Mouse (Mus musculus) midbrain, embryonic 10.5 days (tissue): ENCODE measurements around the gene Smim20. TPM values are rescaled to one million over a fixed set of nuclear protein-coding genes. Genes with fewer than 3 reads are reported as not detected.

Source experiments
- DNase-seq: peaks from one replicate; pipeline ENCODE4 v3.0.0-alpha.2; 2017; ENCODE audit warnings: low spot score
- H3K27ac ChIP-seq: fragments of 300-500 bp; sonication (generic); replicated peaks from 2 replicates; pipeline ENCODE4 v1.5.1; 2016; ENCODE audit warnings: mild to moderate bottlenecking
- H3K27me3 ChIP-seq: fragments of 300-500 bp; sonication (generic); 2 replicates; pipeline ENCODE4 v1.6.1; 2016; ENCODE audit warnings: low read depth, mild to moderate bottlenecking; ENCODE audit not compliant: poor library complexity, severe bottlenecking
- H3K36me3 ChIP-seq: fragments of 300-500 bp; sonication (generic); 2 replicates; pipeline ENCODE4 v1.6.1; 2016; ENCODE audit warnings: mild to moderate bottlenecking, moderate library complexity
- H3K4me1 ChIP-seq: fragments of 300-500 bp; sonication (generic); 2 replicates; pipeline ENCODE4 v1.6.1; 2016
- H3K4me3 ChIP-seq: fragments of 300-500 bp; sonication (generic); 2 replicates; pipeline ENCODE4 v1.5.1; 2016; ENCODE audit warnings: mild to moderate bottlenecking, moderate library complexity
- H3K9me3 ChIP-seq: fragments of 300-500 bp; sonication (generic); replicated peaks from 2 replicates; pipeline ENCODE4 v1.6.1; 2016; ENCODE audit warnings: mild to moderate bottlenecking
- WGBS: fragments of 180-500 bp; shearing (Covaris S2); methylation state at CpG from one replicate; pipeline ENCODE4 v1.1.7; 2016; 5-methylcytosine and 5-hydroxymethylcytosine counted together
- polyA plus RNA-seq: library from polyadenylated mRNA; unstranded; fragments of >200 nt; fragmentation: Nextera tagmentation; extraction: Ambion mirVana; gene quantifications from 2 replicates; pipeline ENCODE4 v1.2.1, GENCODE M21; 2016

Gene Smim20
- polyA plus RNA-seq, 1 experiment from 2014 or later: 70.9 TPM

GRCm38 (mm10) chr5:53322471-53322870 lies 55.6 kb downstream of the Smim20 start:
- H3K36me3 ChIP-seq: no peaks in the 10 kb centered on the region
- DNase-seq: no peak
- peaks cover 48% of the 10 kb centered on the region for H3K4me1 ChIP-seq
- H3K4me3 ChIP-seq: no peak overlapping the region
- peaks cover 10% of the 10 kb centered on the region; the same call in 1 of the 2 replicates for H3K27me3 ChIP-seq
- H3K27ac ChIP-seq: no peak overlapping the region
- 85% methylated on average over 11 of the region's 11 CpGs for WGBS
- H3K9me3 ChIP-seq: no peaks in the 10 kb centered on the region

GRCm38 (mm10) chr5:53323121-53323520 lies 56.2 kb downstream of the Smim20 start:
- H3K27me3 ChIP-seq: peaks cover 10% of the 10 kb centered on the region; the same call in 1 of the 2 replicates
- WGBS: 82% methylated on average over 7 of the region's 7 CpGs
- H3K27ac ChIP-seq: no peak overlapping the region
- no peaks in the 10 kb centered on the region for H3K9me3 ChIP-seq
- no peak for DNase-seq
- H3K36me3 ChIP-seq: no peaks in the 10 kb centered on the region
- H3K4me1 ChIP-seq: peaks cover 48% of the 10 kb centered on the region
- no peak overlapping the region for H3K4me3 ChIP-seq

GRCm38 (mm10) chr5:53324256-53324655 lies 57.4 kb downstream of the Smim20 start:
- no peak for DNase-seq
- H3K36me3 ChIP-seq: no peaks in the 10 kb centered on the region
- 87% methylated on average over 3 of the region's 3 CpGs for WGBS
- H3K27me3 ChIP-seq: peaks cover 10% of the 10 kb centered on the region; the same call in 1 of the 2 replicates
- H3K27ac ChIP-seq: no peak overlapping the region
- no peaks in the 10 kb centered on the region for H3K9me3 ChIP-seq
- peaks cover 41% of the 10 kb centered on the region for H3K4me1 ChIP-seq
- no peak overlapping the region for H3K4me3 ChIP-seq

GRCm38 (mm10) chr5:53324791-53325190 lies 57.9 kb downstream of the Smim20 start:
- Histone ChIP-seq H3K27me3 (peaks cover 10% of the 10 kb centered on the region; the same call in 1 of the 2 replicates), H3K9me3 (no peaks in the 10 kb centered on the region), H3K36me3 (no peaks in the 10 kb centered on the region), H3K27ac (0 out of 2 replicates have a peak overlapping the region, but pooled peaks have one; percentile 3), H3K4me3 (no peak overlapping the region), H3K4me1 (peaks cover 37% of the 10 kb centered on the region)
- 46% methylated on average over 6 of the region's 6 CpGs for WGBS
- peak; percentile 13 for DNase-seq

GRCm38 (mm10) chr5:53326023-53326422 lies 59.1 kb downstream of the Smim20 start:
- 4% methylated on average over 8 of the region's 8 CpGs for WGBS

GRCm38 (mm10) chr5:53326491-53326890 lies 59.6 kb downstream of the Smim20 start:
- 76% methylated on average over 5 of the region's 5 CpGs for WGBS
- Histone ChIP-seq H3K36me3 (no peaks in the 10 kb centered on the region), H3K27me3 (peaks cover 10% of the 10 kb centered on the region; the same call in 1 of the 2 replicates), H3K4me1 (peaks cover 35% of the 10 kb centered on the region), H3K9me3 (no peaks in the 10 kb centered on the region), H3K27ac (no peak overlapping the region), H3K4me3 (no peak overlapping the region)
- no peak for DNase-seq

More at GRCm38 (mm10) chr5:53326023-53326422, 59.1 kb downstream of the Smim20 start:
- no peak overlapping the region; the same call in 1 of the 2 replicates for H3K27ac ChIP-seq
- no peaks in the 10 kb centered on the region for H3K36me3 ChIP-seq
- peak; percentile 75 for DNase-seq
- no peaks in the 10 kb centered on the region for H3K9me3 ChIP-seq
- peaks cover 35% of the 10 kb centered on the region for H3K4me1 ChIP-seq
- H3K27me3 ChIP-seq: peaks cover 10% of the 10 kb centered on the region; the same call in 1 of the 2 replicates
- no peak overlapping the region for H3K4me3 ChIP-seq

Other genes starting within 250 kb of the Smim20 start
- not detected in 2 replicates for gene Slc34a2, start 229.0 kb upstream of the Smim20 start, polyA plus RNA-seq
- gene Sel1l3, start 53.2 kb upstream of the Smim20 start, polyA plus RNA-seq: 0.96 and 1.1 TPM in 2 replicates
- gene Rbpj, start 199.1 kb downstream of the Smim20 start, polyA plus RNA-seq: 36.3 and 45.7 TPM in 2 replicates